Mouse (Mus musculus): ENCODE measurements at regions not wholly inside any gene's neighbourhood (a gene's known extent, or its start where the extent isn't known, plus 50 kb on each side); places are given as distances from the start of the nearest gene placed in this dataset.

GRCm38 (mm10) chr13:105377038-105377437 is 66.4 kb upstream of the Htr1a start:
- ATAC-seq (ENCODE audit: low FRiP score, low read depth), result peak; percentile 80; the same call in 1 of the 2 replicates
- 13% methylated on average over 2 of the region's 2 CpGs for WGBS

DNA sequence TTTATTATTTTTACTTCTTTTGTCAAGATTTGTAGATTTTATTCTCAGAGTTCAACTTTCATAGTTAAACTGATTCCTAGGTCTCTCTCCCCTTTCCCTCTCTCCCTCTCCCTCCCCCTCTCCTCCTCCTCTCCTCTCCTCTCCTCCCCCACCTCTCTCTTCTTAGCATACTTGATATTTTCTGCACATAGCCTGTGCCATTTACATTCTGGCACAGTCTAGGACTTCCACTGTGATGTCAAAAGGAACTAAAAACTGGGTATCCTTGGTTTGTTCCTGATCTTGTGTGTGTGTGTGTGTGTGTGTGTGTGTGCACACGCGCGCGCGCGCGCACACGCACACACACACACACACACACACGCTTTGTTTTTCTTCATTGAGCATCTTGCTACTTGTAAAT is 64.9 kb upstream of the Htr1a start:
- no peak for ATAC-seq (ENCODE audit: low FRiP score, low read depth)
- Histone ChIP-seq H3K4me2 (replicated peaks) (no peak overlapping the region), H3K27me3 (no peaks in the 10 kb centered on the region), H3K27ac (no peak overlapping the region), H3K36me3 (no peaks in the 10 kb centered on the region), H3K4me3 (no peak overlapping the region), H3K9ac (no peak overlapping the region), H3K4me1 (no peaks in the 10 kb centered on the region), H3K9me3 (no peaks in the 10 kb centered on the region)
- WGBS, result 77% methylated on average over 9 of the region's 9 CpGs

More at GRCm38 (mm10) chr13:105377038-105377437, 66.4 kb upstream of the Htr1a start:
- Histone ChIP-seq H3K4me1 (no peaks in the 10 kb centered on the region), H3K4me2 (replicated peaks) (no peak overlapping the region), H3K4me3 (no peak overlapping the region), H3K9me3 (no peaks in the 10 kb centered on the region), H3K27me3 (no peaks in the 10 kb centered on the region), H3K9ac (no peak overlapping the region), H3K27ac (no peak overlapping the region), H3K36me3 (no peaks in the 10 kb centered on the region)

DNA sequence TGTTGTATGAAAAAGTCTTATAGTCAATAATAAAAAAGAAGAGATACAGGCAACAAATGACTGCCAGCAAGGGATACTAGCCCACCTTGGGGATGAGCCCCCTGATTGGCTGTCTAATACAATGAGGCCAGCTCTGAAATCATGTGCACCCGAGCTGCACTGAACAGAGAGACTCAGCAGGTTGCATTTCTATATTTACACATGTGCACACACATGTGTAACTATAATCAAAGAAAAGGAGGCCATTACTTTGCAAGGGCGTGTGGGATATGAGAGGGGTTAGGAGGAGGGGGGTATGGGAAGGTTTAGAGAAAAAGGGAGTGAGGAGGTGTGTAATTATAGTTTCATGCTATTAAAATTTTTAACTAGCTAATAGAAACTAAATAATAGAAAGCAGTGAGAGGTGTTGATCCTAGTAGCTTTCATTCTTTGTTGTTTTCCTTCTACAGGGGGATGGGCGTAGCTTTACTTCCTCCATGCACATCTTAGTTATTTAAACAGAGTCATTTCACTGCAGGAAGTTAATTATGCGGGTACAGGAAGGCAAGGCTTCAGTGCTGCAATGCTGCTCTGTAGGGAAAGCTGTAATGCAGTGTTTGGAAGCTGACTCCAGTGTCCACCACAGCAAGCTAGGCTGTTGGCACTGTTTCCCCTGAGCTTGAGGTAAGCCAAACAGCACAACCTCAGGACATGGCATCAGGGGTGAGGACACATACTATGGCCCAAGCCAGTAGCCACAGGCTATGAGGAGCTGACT is 56.2 kb upstream of the Htr1a start:
- no peaks in the 10 kb centered on the region for H3K36me3 ChIP-seq
- 42% methylated on average over 4 of the region's 4 CpGs for WGBS
- ATAC-seq (ENCODE audit: low FRiP score, low read depth), result no peak
- no peak overlapping the region for H3K4me3 ChIP-seq
- H3K9me3 ChIP-seq, result no peaks in the 10 kb centered on the region
- H3K27ac ChIP-seq, result no peak overlapping the region
- no peak overlapping the region for H3K9ac ChIP-seq
- H3K27me3 ChIP-seq, result no peaks in the 10 kb centered on the region
- H3K4me1 ChIP-seq, result no peaks in the 10 kb centered on the region
- H3K4me2 ChIP-seq (replicated peaks), result no peak overlapping the region

Measured in limb, embryonic 13.5 days (tissue).